Mouse (Mus musculus) left cerebral cortex, postnatal 10 days (tissue): ENCODE measurements around the gene Krtap10-4. TPM values are rescaled to one million over a fixed set of nuclear protein-coding genes. Genes with fewer than 3 reads are reported as not detected.
"Not testable (repeated sequence)": the region's sequence is repeated elsewhere in the genome, so short reads cannot be mapped to it uniquely, and the experiment has no call there.

Experiments used
- DNase-seq, 2 experiments: peaks; one replicate each; pipeline ENCODE4 v3.0.0; 2021 to 2022; ENCODE audit warnings: low spot score in 2 of 2, mixed read lengths in 1 of 2; ENCODE audit errors: extremely low spot score in 1 of 2
- intact Hi-C: fragments of 180-260 bp; cut with DNase I; formaldehyde crosslinking; loops from one replicate; pipeline ENCODE4 v1.15.1; 2025
- total RNA-seq, 2 experiments: library from RNA; stranded (reverse); gene quantifications; 2 replicates each; pipeline ENCODE4 v1.2.3; 2021

Gene Krtap10-4
- total RNA-seq, 2 experiments from 2014 or later = not detected

GRCm38 (mm10) chr10:77798164-77798920, 28.6 kb downstream of the Krtap10-4 start:
- DNase-seq, intact Hi-C loops: not testable (repeated sequence)

GRCm38 (mm10) chr10:77797677-77798076, 29.2 kb downstream of the Krtap10-4 start:
- intact Hi-C loops = no loop called here
- no peak for DNase-seq

GRCm38 (mm10) chr10:77794976-77795375, 31.9 kb downstream of the Krtap10-4 start, which contains the start of gene Gm9639:
Gm9639 (minus strand) TSS chr10:77795076.
- DNase-seq = no peak
- intact Hi-C loops = no loop called here

- no peak for DNase-seq
- intact Hi-C loops = no loop called here
These were observed 38.3 kb downstream of the Krtap10-4 start for GRCm38 (mm10) chr10:77788621-77789020.

GRCm38 (mm10) chr10:77787876-77788275, 39.0 kb downstream of the Krtap10-4 start, which contains the start of gene Gm7137:
Gm7137 (minus strand) TSS chr10:77788200.
- intact Hi-C loops = not testable (repeated sequence)

GRCm38 (mm10) chr10:77783396-77783795, 43.5 kb downstream of the Krtap10-4 start:
- intact Hi-C loops, DNase-seq: not testable (repeated sequence)

More at GRCm38 (mm10) chr10:77787876-77788275, 39.0 kb downstream of the Krtap10-4 start, which contains the start of gene Gm7137:
- not testable (repeated sequence) for DNase-seq

- DNase-seq, intact Hi-C loops: not testable (repeated sequence)
These were observed 44.5 kb downstream of the Krtap10-4 start, which contains the start of gene Gm3250 for GRCm38 (mm10) chr10:77782442-77782841. Gm3250 (minus strand) TSS chr10:77782542.

- intact Hi-C loops, DNase-seq: not testable (repeated sequence)
These were observed 50.1 kb downstream of the Krtap10-4 start, which contains the start of gene Gm7138 for GRCm38 (mm10) chr10:77776844-77777243. Gm7138 (minus strand) TSS chr10:77776944.

Other genes with a start within 250 kb of the Krtap10-4 start
- 10 to 100 TPM; 59.2 to 66.9 TPM for gene Pttg1ip, start 245.4 kb downstream of the Krtap10-4 start, total RNA-seq
- 100 to 1,000 TPM; 142 to 154 TPM for gene Sumo3, start 221.0 kb downstream of the Krtap10-4 start, total RNA-seq
- gene Gm49325, start 220.9 kb downstream of the Krtap10-4 start, total RNA-seq = 10 to 100 TPM; 18.5 to 22.8 TPM
- gene Ube2g2, start 204.8 kb downstream of the Krtap10-4 start, total RNA-seq = 10 to 100 TPM; 32.6 to 39.9 TPM
- gene Tspear, start 140.5 kb downstream of the Krtap10-4 start, total RNA-seq = under 1 TPM in 1 of 2 experiments, not detected in 1; 0.18 TPM
- gene Gm19402, start 136.3 kb downstream of the Krtap10-4 start, total RNA-seq = not detected
- gene Gm9508, start 129.9 kb downstream of the Krtap10-4 start, total RNA-seq = not detected
- gene Gm10272, start 120.5 kb downstream of the Krtap10-4 start, total RNA-seq = not detected
- not detected for gene Gm10024, start 115.6 kb downstream of the Krtap10-4 start, total RNA-seq
- not detected for gene Gm10142, start 111.3 kb downstream of the Krtap10-4 start, total RNA-seq
- not detected for gene Krtap12-1, start 106.5 kb downstream of the Krtap10-4 start, total RNA-seq
- not detected for gene Gm10100, start 100.6 kb downstream of the Krtap10-4 start, total RNA-seq
- gene Gm18596, start 84.5 kb downstream of the Krtap10-4 start, total RNA-seq = not detected
- gene Gm9736, start 75.7 kb downstream of the Krtap10-4 start, total RNA-seq = not detected
- not detected for gene Gm3233, start 67.4 kb downstream of the Krtap10-4 start, total RNA-seq
- not detected for gene Gm3238, start 55.8 kb downstream of the Krtap10-4 start, total RNA-seq
- gene Gm7138, start 50.2 kb downstream of the Krtap10-4 start, total RNA-seq = not detected
- gene Gm3250, start 44.6 kb downstream of the Krtap10-4 start, total RNA-seq = not detected
- gene Gm7137, start 38.9 kb downstream of the Krtap10-4 start, total RNA-seq = not detected
- not detected for gene Gm9639, start 32.0 kb downstream of the Krtap10-4 start, total RNA-seq
- gene Gm19668, start 28.0 kb downstream of the Krtap10-4 start, total RNA-seq = not detected
- gene Gm9507, start 15.3 kb downstream of the Krtap10-4 start, total RNA-seq = not detected
- not detected for gene Gm2696, start 12.4 kb downstream of the Krtap10-4 start, total RNA-seq
- not detected for gene Krtap10-10, start 8.9 kb upstream of the Krtap10-4 start, total RNA-seq
- not detected for gene Gm36176, start 19.7 kb upstream of the Krtap10-4 start, total RNA-seq
- not detected for gene Gm10318, start 25.8 kb upstream of the Krtap10-4 start, total RNA-seq
- gene Gm3285, start 34.9 kb upstream of the Krtap10-4 start, total RNA-seq = not detected
- 10 to 100 TPM; 31.7 to 33.5 TPM for gene Lrrc3, start 75.4 kb upstream of the Krtap10-4 start, total RNA-seq
- 10 to 100 TPM; 27.4 to 29.6 TPM for gene Trpm2, start 143.5 kb upstream of the Krtap10-4 start, total RNA-seq
- gene 1810043G02Rik, start 151.4 kb upstream of the Krtap10-4 start, total RNA-seq = 10 to 100 TPM; 31.9 to 37.4 TPM
- gene Pfkl, start 183.0 kb upstream of the Krtap10-4 start, total RNA-seq = 10 to 100 TPM; 82.7 to 90.8 TPM
- under 1 TPM in 1 of 2 experiments, not detected in 1; 0.81 TPM for gene Dnmt3l, start 214.9 kb upstream of the Krtap10-4 start, total RNA-seq
- gene Aire, start 216.5 kb upstream of the Krtap10-4 start, total RNA-seq = under 1 TPM in 1 of 2 experiments, not detected in 1; 0.28 TPM
- gene Icosl, start 242.2 kb upstream of the Krtap10-4 start, total RNA-seq = 1 to 10 TPM; 1.4 to 1.9 TPM